Mouse (Mus musculus) heart, embryonic 10.5 days (tissue): ENCODE measurements around the gene Prr12. TPM values are rescaled to one million over a fixed set of nuclear protein-coding genes. Genes with fewer than 3 reads are reported as not detected.

Experiments used
- DNase-seq: peaks from one replicate; pipeline ENCODE4 v3.0.0-alpha.2; 2017; ENCODE audit warnings: low spot score
- H3K27ac ChIP-seq: fragments of 300-500 bp; sonication (generic); 2 replicates; pipeline ENCODE4 v1.5.1; 2016; ENCODE audit warnings: mild to moderate bottlenecking
- H3K27me3 ChIP-seq: fragments of 300-500 bp; sonication (generic); 2 replicates; pipeline ENCODE4 v1.6.1; 2016; ENCODE audit warnings: mild to moderate bottlenecking; ENCODE audit not compliant: poor library complexity, insufficient read depth, severe bottlenecking
- H3K36me3 ChIP-seq: fragments of 300-500 bp; sonication (generic); 2 replicates; pipeline ENCODE4 v1.6.1; 2016; ENCODE audit warnings: mild to moderate bottlenecking, moderate library complexity
- H3K4me1 ChIP-seq: fragments of 300-500 bp; sonication (generic); 2 replicates; pipeline ENCODE4 v1.6.1; 2016; ENCODE audit warnings: mild to moderate bottlenecking
- H3K4me3 ChIP-seq: fragments of 300-500 bp; sonication (generic); 2 replicates; pipeline ENCODE4 v1.5.1; 2016; ENCODE audit warnings: mild to moderate bottlenecking, moderate library complexity
- H3K9me3 ChIP-seq: fragments of 300-500 bp; sonication (generic); 2 replicates; pipeline ENCODE4 v1.6.1; 2016; ENCODE audit warnings: mild to moderate bottlenecking, moderate library complexity
- WGBS: fragments of 180-500 bp; shearing (Covaris S2); methylation state at CpG from one replicate; pipeline ENCODE4 v1.1.7; 2016; 5-methylcytosine and 5-hydroxymethylcytosine counted together
- polyA plus RNA-seq: library from polyadenylated mRNA; unstranded; fragments of >200 nt; fragmentation: Nextera tagmentation; extraction: Ambion mirVana; gene quantifications from 2 replicates; pipeline ENCODE4 v1.2.1, GENCODE M21; 2016

Gene Prr12
- polyA plus RNA-seq, 1 experiment from 2014 or later = 13.3 TPM

GRCm38 (mm10) chr7:45090251-45090977 is 37.7 kb upstream of the Prr12 start:
- 81% methylated on average over 13 of the region's 13 CpGs for WGBS
- peak overlapping the region; percentile 72 for H3K4me3 ChIP-seq
- peaks cover 40% of the 10 kb centered on the region for H3K36me3 ChIP-seq
- 0 out of 2 replicates have a peak, but pooled peaks cover 2% of the 10 kb centered on the region for H3K9me3 ChIP-seq
- peaks cover 35% of the 10 kb centered on the region for H3K4me1 ChIP-seq
- no peaks in the 10 kb centered on the region for H3K27me3 ChIP-seq
- H3K27ac ChIP-seq = peak overlapping the region; percentile 94
- no peak for DNase-seq

DNA sequence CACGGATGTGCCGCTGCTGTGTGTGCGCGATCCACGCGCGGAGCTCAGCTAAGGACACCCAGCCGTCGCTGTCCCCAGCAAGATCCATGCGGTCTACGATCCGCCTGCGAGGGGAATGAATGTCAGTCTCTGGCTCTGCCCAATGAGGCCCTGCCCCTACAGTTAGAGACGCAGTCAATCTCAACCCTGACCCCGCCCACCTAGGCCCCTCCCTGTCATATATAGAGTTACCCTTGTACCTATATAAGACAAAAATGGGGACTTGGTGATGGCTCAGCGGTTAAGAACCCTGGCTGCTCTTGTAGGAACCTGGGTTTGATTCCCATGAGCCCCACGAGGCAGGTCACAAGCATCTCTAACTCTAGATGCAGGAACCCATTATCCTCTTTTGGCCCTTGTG is 35.9 kb upstream of the Prr12 start:
- H3K27ac ChIP-seq = no peak overlapping the region
- WGBS = 86% methylated on average over 17 of the region's 17 CpGs
- H3K36me3 ChIP-seq = peaks cover 57% of the 10 kb centered on the region
- DNase-seq = no peak
- H3K9me3 ChIP-seq = 0 out of 2 replicates have a peak, but pooled peaks cover 2% of the 10 kb centered on the region
- H3K27me3 ChIP-seq = no peaks in the 10 kb centered on the region
- no peak overlapping the region for H3K4me3 ChIP-seq
- H3K4me1 ChIP-seq = peaks cover 24% of the 10 kb centered on the region

- peaks cover 76% of the 10 kb centered on the region for H3K36me3 ChIP-seq
- 0 out of 2 replicates have a peak, but pooled peaks cover 2% of the 10 kb centered on the region for H3K9me3 ChIP-seq
- H3K27ac ChIP-seq = no peak overlapping the region
- H3K4me1 ChIP-seq = peaks cover 20% of the 10 kb centered on the region
- H3K4me3 ChIP-seq = no peak overlapping the region
- peak; percentile 75 for DNase-seq
- 79% methylated on average over 4 of the region's 4 CpGs for WGBS
- no peaks in the 10 kb centered on the region for H3K27me3 ChIP-seq
These were observed 33.4 kb upstream of the Prr12 start for GRCm38 (mm10) chr7:45086084-45086483.

GRCm38 (mm10) chr7:45083300-45083890 is 30.7 kb upstream of the Prr12 start:
- 87% methylated on average over 22 of the region's 22 CpGs for WGBS
- Histone ChIP-seq H3K9me3 (0 out of 2 replicates have a peak, but pooled peaks cover 2% of the 10 kb centered on the region), H3K36me3 (peaks cover 70% of the 10 kb centered on the region), H3K27me3 (no peaks in the 10 kb centered on the region), H3K27ac (0 out of 2 replicates have a peak overlapping the region, but pooled peaks have one; percentile 12), H3K4me3 (no peak overlapping the region; the same call in 1 of the 2 replicates), H3K4me1 (peaks cover 11% of the 10 kb centered on the region)
- no peak for DNase-seq

GRCm38 (mm10) chr7:45082401-45083299 is 30.0 kb upstream of the Prr12 start:
- no peak for DNase-seq
- Histone ChIP-seq H3K27me3 (no peaks in the 10 kb centered on the region), H3K36me3 (peaks cover 65% of the 10 kb centered on the region), H3K27ac (0 out of 2 replicates have a peak overlapping the region, but pooled peaks have one; percentile 12), H3K4me3 (no peak overlapping the region), H3K4me1 (peaks cover 11% of the 10 kb centered on the region), H3K9me3 (0 out of 2 replicates have a peak, but pooled peaks cover 2% of the 10 kb centered on the region)
- 65% methylated on average over 25 of the region's 25 CpGs for WGBS

DNA sequence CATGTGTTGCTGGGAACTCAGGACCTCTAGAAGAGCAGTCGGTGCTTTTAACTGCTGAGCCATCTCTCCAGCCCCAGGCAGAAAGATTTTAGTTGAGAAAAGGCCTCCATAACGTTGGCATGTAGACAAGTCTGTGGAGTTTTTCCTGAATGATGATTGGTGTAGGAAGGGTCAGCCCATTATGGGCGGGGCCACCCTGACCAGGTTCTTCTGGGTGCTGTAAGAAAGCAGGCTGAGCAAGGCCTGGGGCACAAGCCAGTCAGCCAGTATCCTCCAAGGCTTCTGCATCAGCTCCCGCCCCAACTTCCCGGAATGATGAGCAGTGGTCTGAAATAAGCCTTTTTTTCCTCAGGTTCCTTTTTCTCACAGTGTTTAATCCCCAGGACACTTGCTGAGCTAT is 28.3 kb upstream of the Prr12 start:
- DNase-seq = no peak
- H3K27ac ChIP-seq = 0 out of 2 replicates have a peak overlapping the region, but pooled peaks have one; percentile 6
- 52% methylated on average over 5 of the region's 5 CpGs for WGBS
- peaks cover 65% of the 10 kb centered on the region for H3K36me3 ChIP-seq
- H3K4me3 ChIP-seq = no peak overlapping the region; the same call in 1 of the 2 replicates
- H3K4me1 ChIP-seq = peaks cover 16% of the 10 kb centered on the region
- H3K9me3 ChIP-seq = no peaks in the 10 kb centered on the region
- H3K27me3 ChIP-seq = no peaks in the 10 kb centered on the region

GRCm38 (mm10) chr7:45079856-45080255 is 27.2 kb upstream of the Prr12 start:
- DNase-seq = peak; percentile 94
- Histone ChIP-seq H3K9me3 (no peaks in the 10 kb centered on the region), H3K36me3 (peaks cover 61% of the 10 kb centered on the region), H3K27ac (no peak overlapping the region), H3K4me3 (no peak overlapping the region), H3K4me1 (peaks cover 27% of the 10 kb centered on the region), H3K27me3 (no peaks in the 10 kb centered on the region)
- 1% methylated on average over 10 of the region's 10 CpGs for WGBS

- Histone ChIP-seq H3K27me3 (no peaks in the 10 kb centered on the region), H3K4me1 (peaks cover 36% of the 10 kb centered on the region), H3K27ac (no peak overlapping the region), H3K4me3 (no peak overlapping the region), H3K36me3 (peaks cover 62% of the 10 kb centered on the region), H3K9me3 (no peaks in the 10 kb centered on the region)
- WGBS = 27% methylated on average over 9 of the region's 9 CpGs
- DNase-seq = peak; percentile 89
These were observed 25.8 kb upstream of the Prr12 start for GRCm38 (mm10) chr7:45078513-45078912.

DNA sequence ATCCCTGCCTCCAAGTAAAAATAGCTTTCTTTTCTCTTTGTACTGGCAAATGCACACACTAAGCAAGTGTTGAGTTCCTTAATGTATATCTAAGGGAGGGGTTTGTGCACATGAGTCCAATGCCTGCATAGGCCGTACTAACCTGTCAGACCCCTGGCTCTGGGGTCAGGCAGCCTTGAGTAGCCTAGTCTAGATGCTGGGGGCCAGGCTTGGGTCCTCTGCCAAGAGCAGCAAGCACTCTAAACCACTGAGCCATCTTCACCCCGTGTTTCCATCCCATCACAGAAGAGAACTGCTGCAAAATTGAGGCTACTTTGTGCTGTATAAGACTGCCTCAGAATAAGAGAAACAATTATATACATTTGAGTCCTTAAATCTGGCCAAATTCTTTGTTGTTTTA is 25.1 kb upstream of the Prr12 start:
- H3K4me1 ChIP-seq = peaks cover 34% of the 10 kb centered on the region
- DNase-seq = no peak
- H3K27ac ChIP-seq = no peak overlapping the region
- H3K9me3 ChIP-seq = no peaks in the 10 kb centered on the region
- peaks cover 58% of the 10 kb centered on the region for H3K36me3 ChIP-seq
- H3K27me3 ChIP-seq = no peaks in the 10 kb centered on the region
- no peak overlapping the region for H3K4me3 ChIP-seq
- WGBS = 92% methylated on average over 2 of the region's 2 CpGs

GRCm38 (mm10) chr7:45077322-45077721 is 24.6 kb upstream of the Prr12 start:
- Histone ChIP-seq H3K9me3 (no peaks in the 10 kb centered on the region), H3K27ac (no peak overlapping the region; the same call in 1 of the 2 replicates), H3K4me1 (peaks cover 30% of the 10 kb centered on the region), H3K36me3 (peaks cover 52% of the 10 kb centered on the region), H3K4me3 (no peak overlapping the region), H3K27me3 (no peaks in the 10 kb centered on the region)
- DNase-seq = no peak
- 82% methylated on average over 14 of the region's 14 CpGs for WGBS

- H3K36me3 ChIP-seq = peaks cover 50% of the 10 kb centered on the region
These were observed 23.8 kb upstream of the Prr12 start for GRCm38 (mm10) chr7:45076501-45076900.

DNA sequence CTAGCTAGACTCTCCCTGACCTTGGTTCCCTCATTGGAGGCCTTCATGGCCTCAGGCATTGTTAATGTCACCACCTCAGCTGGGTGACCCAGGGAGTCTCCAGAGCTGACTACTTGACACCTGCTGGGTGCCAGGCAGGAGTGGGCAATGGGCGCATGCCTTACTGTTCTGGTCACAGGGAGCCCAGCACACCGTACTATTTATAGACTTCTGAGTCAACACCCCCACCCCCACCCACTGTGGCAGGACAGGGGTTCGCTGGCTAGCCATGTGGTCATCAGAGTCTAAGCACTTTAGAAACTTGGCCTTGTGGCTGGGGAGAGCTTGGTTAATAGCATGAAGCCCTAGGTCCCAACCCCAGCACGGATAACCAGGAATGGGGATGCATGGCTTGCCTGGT is 22.7 kb upstream of the Prr12 start:
- Histone ChIP-seq H3K4me3 (peak overlapping the region; percentile 5; the same call in 1 of the 2 replicates), H3K27me3 (no peaks in the 10 kb centered on the region), H3K9me3 (no peaks in the 10 kb centered on the region), H3K36me3 (peaks cover 42% of the 10 kb centered on the region), H3K27ac (peak overlapping the region; percentile 77), H3K4me1 (peaks cover 30% of the 10 kb centered on the region)
- WGBS = 53% methylated on average over 4 of the region's 4 CpGs
- DNase-seq = peak; percentile 81

More at GRCm38 (mm10) chr7:45076501-45076900, 23.8 kb upstream of the Prr12 start:
- WGBS = 87% methylated on average over 30 of the region's 30 CpGs
- Histone ChIP-seq H3K27me3 (no peaks in the 10 kb centered on the region), H3K4me1 (peaks cover 30% of the 10 kb centered on the region), H3K9me3 (no peaks in the 10 kb centered on the region), H3K4me3 (no peak overlapping the region; the same call in 1 of the 2 replicates), H3K27ac (peak overlapping the region; percentile 77; the same call in 1 of the 2 replicates)
- no peak for DNase-seq
